Mouse (Mus musculus): ENCODE measurements around the gene Gm9887.

DNA sequence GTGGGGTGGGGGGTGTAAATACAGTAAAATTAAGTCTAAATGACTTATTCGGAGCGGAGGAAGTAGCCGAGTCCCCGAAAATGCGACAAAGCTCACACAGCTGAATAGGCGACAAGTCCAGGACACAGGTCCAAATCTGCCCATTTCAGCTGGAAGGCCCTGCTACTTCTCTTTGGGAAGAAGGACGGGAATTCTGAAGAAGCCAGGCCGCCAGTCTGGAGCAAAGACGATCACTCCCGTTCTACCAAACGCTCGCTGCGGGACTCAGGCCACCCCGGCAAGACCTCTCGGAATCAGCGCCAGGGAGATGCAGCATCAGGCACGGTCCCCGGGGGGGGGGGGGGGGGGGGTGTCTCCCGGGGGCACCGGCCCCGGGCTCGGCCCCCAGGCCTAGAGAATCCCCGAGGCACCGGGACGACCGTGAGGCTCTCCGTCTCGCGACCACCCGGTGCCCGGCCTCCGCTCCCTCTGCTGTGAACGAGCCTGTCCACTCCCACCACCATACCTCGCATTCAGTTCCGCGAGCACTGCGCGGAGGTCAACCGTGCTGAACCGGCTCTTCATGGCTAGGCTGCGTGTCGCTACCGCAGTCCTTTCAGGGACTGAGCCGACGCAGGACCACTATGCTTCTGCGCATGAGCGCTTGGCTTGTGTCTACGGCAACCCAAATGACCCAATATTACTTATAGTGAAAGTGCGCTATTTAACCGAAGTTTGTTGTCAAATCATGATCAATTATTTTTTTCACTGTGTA, 15.5 kb downstream of the Gm9887 start, which contains the start of gene Nemf:
- no peak for TF ChIP-seq CTCF (IDR thresholded peaks at IDR 0.05; ENCODE audit: extremely low read depth, insufficient read depth, low read length)
- peak; percentile 97 for TF ChIP-seq POLR2A (IDR thresholded peaks at IDR 0.05; ENCODE audit: extremely low read depth, insufficient read depth, low read length)
